Mouse (Mus musculus): ENCODE results near the gene Nup205.
"Not testable (repeated sequence)": the region's sequence is repeated elsewhere in the genome, so short reads cannot be mapped to it uniquely, and the experiment has no call there.

Gene Nup205

GRCm38 (mm10) chr6:35176979-35177649 is at the start of gene Nup205:
Gene Nup205, plus strand, starts transcription at chr6:35177421.
- DNase-seq, result peak; percentile 88

GRCm38 (mm10) chr6:35132806-35133205 is 44.4 kb upstream of the Nup205 start:
- DNase-seq, result no peak

- DNase-seq, result no peak
Observed at GRCm38 (mm10) chr6:35133246-35133578, 44.0 kb upstream of the Nup205 start.

- peak; percentile 98 for DNase-seq
Observed at GRCm38 (mm10) chr6:35133579-35134488, 43.4 kb upstream of the Nup205 start, which contains the start of gene Cnot4. Gene Cnot4, minus strand, starts transcription at chr6:35133724.

DNA sequence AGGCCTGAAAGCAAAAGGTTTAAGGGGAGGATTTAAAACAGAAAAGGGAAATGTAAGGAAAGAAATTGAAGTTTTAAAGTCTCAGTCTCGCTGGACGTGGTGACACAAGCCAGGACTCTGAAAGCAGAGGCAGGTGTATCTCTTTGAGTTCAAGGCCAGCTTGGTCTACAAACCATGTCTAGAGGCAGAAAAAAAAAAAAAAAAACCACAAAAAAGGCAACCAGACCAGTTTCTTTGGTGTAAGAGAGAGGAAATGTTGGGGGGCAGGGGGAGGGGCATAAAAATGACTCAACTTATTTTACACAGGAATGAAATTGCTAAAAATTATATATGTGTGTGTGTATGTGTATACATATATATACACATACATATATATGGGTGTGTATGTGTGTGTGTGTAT is 42.4 kb upstream of the Nup205 start:
- no peak for DNase-seq

DNA sequence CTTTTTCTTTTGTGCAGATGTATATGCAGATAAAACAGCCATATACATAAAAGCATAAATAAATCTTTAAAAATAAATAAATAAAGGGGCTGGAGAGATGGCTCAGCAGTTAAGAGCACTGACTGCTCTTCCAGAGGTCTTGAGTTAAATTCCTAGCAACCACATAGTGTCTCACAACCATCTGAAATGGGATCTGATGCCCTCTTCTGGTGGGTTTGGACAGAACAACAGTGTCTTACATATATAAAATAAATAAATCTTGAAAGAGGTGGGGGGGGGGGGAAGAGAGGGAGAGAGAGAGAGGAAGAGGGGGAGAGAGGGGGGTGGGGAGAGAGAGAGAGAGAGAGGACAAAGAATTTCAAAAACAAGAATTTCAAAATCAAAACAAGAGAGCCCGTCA is 36.9 kb upstream of the Nup205 start:
- DNase-seq, result no peak

DNA sequence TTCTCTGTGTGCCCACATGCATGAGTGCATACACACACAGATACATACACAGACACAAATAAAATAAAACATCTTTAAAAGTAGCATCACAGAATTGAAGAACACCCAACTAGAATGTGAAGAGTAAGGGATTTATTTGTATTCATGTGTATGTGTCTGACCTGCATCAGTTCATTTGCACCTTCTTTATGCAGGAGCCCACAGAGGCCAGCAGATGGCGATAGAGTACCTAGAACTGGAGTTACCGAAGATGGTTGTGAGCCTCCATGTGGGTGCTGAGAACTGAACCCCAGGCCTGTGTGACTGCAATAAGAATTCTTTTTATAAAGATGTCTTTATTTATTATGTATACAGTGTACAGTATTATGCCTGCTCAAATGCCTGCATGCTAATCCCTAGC is 31.7 kb upstream of the Nup205 start:
- no peak for DNase-seq

DNA sequence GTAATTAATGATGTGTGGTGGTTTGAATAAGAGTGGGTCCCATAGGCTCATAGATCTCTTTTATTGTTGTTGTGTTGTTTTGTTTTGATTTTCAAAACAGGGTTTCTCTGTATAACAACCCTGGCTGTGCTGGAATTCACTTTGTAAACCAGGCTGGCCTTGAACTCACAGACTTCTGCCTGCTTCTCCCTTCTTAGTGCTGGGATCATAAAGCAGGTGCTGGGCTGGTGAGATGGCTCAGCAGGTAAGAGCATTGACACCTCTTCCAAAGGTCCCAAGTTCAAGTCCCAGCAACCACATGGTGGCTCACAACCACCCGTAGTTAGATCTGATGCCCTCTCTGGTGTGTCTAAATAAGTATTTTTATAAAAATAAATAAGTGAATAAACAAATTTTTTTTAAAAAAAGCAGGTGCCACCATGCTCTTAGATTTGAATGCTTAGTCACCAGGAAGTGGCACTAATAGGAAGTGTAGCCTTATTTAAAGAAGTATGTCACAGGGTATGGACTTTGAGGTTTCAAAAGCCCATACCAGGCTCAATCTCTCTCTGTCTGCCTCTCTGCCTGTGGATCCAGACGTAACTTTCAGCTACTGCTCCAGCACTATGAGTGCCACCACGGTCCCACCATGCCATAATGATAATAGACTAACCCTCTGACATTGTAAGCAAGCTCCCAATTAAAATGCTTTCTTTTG is 29.3 kb upstream of the Nup205 start:
- DNase-seq, result no peak

DNA sequence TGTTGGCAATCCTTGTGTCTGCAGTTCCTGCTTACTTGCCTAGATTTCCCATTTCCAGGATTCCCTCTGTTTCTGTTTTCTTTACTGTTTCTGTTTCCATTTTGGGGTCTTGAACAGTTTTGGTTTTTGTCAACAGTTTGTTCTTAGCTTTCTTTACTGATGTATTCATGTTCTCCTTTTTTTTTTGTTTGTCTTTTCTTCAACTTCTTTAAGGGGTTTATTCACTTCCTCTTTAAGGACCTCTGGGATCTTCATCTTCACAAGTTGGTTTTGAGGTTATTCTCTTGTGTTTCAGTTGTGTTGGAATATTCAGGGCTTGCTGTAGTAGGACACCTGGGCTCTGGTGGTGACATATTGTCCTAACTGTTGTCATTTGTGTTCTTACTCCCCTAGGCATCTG is 22.7 kb upstream of the Nup205 start:
- DNase-seq, result no peak

DNA sequence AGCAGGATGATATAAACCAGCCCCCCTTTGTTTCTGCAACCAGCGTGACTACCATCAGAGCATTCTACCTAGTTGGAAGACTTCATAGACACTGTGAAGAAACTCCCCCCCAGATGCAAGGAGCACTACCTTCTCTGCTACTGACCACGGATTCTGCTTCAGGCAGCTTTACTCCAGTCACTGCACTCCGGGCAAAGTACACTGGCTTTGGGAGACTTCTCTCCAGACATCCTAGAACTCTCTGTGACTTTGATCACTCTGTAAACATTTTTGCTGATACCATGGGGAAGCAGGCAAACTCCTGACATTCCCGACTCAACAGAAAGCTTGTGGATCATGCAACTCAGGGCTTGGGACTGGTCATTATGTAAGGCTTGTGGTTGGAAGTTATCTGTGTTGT is 8.0 kb upstream of the Nup205 start:
- DNase-seq, result no peak

- DNase-seq, result not testable (repeated sequence)
Observed at GRCm38 (mm10) chr6:35172028-35172427, 5.2 kb upstream of the Nup205 start.

DNA sequence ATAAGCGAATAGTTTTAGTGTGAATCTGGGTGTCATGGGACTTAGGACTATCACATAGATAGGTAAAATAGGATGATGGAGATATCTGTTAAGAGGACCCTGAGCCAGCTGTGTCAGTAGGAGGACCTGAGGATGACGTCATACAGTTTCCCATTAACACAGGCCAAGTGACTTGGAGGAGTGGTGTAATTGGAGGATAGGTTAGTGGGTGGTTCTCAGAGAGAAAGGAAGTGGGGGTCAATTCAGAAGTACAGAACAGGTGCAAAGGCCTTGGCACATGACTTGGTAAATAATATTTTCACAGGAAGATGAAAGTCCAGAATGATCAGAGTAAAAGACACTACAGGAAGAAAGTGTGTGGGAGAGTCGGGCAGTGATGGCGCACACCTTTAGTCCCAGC is 4.0 kb upstream of the Nup205 start:
- no peak for DNase-seq

- no peak for DNase-seq
Observed at GRCm38 (mm10) chr6:35177650-35178272, 540 bp downstream of the Nup205 start.

GRCm38 (mm10) chr6:35179299-35179698 is 2.1 kb downstream of the Nup205 start:
- DNase-seq, result not testable (repeated sequence)

GRCm38 (mm10) chr6:35184781-35185180 is 7.6 kb downstream of the Nup205 start:
- DNase-seq, result no peak

- peak; percentile 67 for DNase-seq
Observed at GRCm38 (mm10) chr6:35191198-35191597, 14.0 kb downstream of the Nup205 start.

DNA sequence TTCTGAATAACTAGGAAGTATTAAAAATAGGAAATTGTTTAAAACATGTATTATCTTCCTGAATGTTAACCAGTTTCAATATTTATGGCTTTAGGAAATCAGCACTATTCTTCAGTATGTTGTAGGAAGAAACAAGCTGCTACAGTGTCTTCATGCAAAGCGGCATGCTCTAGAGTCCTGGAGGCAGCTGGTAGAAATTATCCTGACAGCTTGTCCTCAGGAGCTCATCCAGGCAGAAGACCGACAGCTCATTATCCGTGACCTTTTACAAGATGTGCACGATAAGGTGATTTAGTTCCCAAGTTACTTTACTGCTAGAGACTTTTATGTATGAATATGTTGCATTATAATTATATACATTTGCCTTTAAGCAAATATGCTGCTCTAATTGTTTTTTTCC is 48.5 kb downstream of the Nup205 start:
- no peak for DNase-seq

- no peak for DNase-seq
Observed at GRCm38 (mm10) chr6:35229415-35229814, 52.2 kb downstream of the Nup205 start.

- DNase-seq, result no peak
Observed at GRCm38 (mm10) chr6:35236108-35236785, 59.0 kb downstream of the Nup205 start.

GRCm38 (mm10) chr6:35243252-35243651 is 66.0 kb downstream of the Nup205 start:
- DNase-seq, result no peak

DNA sequence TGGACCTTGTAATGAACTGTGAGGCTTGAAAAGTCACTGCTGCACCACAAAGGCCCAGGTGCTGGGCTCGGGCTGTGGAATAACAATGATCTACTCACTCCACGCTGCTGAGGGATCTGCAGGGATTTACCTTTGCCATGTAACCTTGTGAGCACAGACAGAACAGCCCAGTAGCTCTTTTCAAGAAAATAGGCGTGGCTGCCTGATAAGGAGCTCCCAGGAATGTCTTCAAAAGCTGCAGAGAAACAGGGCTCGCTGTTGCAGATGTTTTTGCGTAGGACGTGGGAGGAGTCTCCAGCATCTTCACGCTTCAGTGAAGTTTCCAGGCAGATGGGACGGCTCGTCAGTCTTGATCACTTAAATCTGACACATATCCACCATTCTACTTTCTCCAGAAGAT is 66.8 kb downstream of the Nup205 start:
- no peak for DNase-seq

GRCm38 (mm10) chr6:35245086-35245485 is 67.9 kb downstream of the Nup205 start:
- DNase-seq, result no peak
